Mouse (Mus musculus) frontal cortex, postnatal 25 days (tissue): ENCODE results near the gene Rac1.
A peak's percentile ranks its signal among the peaks of the same experiment; 100 is the strongest.

Experiments
- DNase-seq, 2 experiments: peaks; one replicate each; pipeline ENCODE4 v3.0.0; 2022; ENCODE audit warnings: low spot score in 2 of 2

Gene Rac1

GRCm38 (mm10) chr5:143495708-143496107 is 32.1 kb downstream of the Rac1 start:
- DNase-seq, result no peak

- DNase-seq, result no peak
Measured at GRCm38 (mm10) chr5:143493163-143493562, 34.7 kb downstream of the Rac1 start.

- DNase-seq, result no peak
Measured at GRCm38 (mm10) chr5:143491736-143492135, 36.1 kb downstream of the Rac1 start.

- DNase-seq, result no peak
Measured at GRCm38 (mm10) chr5:143489749-143490342, 38.0 kb downstream of the Rac1 start.

GRCm38 (mm10) chr5:143487998-143488397 is 39.8 kb downstream of the Rac1 start:
- no peak for DNase-seq

GRCm38 (mm10) chr5:143487193-143487592 is 40.6 kb downstream of the Rac1 start:
- no peak for DNase-seq

- no peak for DNase-seq
Measured at GRCm38 (mm10) chr5:143484955-143485354, 42.9 kb downstream of the Rac1 start.

- no peak for DNase-seq
Measured at GRCm38 (mm10) chr5:143477901-143478300, 49.9 kb downstream of the Rac1 start.

GRCm38 (mm10) chr5:143476013-143476412 is 51.8 kb downstream of the Rac1 start:
- DNase-seq, result no peak

GRCm38 (mm10) chr5:143475153-143475844 is 52.5 kb downstream of the Rac1 start:
- DNase-seq, result no peak

- no peak for DNase-seq
Measured at GRCm38 (mm10) chr5:143471953-143472618, 55.8 kb downstream of the Rac1 start.

GRCm38 (mm10) chr5:143471165-143471546 is 56.7 kb downstream of the Rac1 start:
- no peak for DNase-seq

GRCm38 (mm10) chr5:143470421-143471164 is 57.2 kb downstream of the Rac1 start:
- no peak for DNase-seq

GRCm38 (mm10) chr5:143469628-143470027 is 58.2 kb downstream of the Rac1 start:
- no peak for DNase-seq

- no peak for DNase-seq
Measured at GRCm38 (mm10) chr5:143467931-143468330, 59.9 kb downstream of the Rac1 start.

GRCm38 (mm10) chr5:143466891-143467669 is 60.8 kb downstream of the Rac1 start:
- DNase-seq, result no peak

GRCm38 (mm10) chr5:143465156-143466085 is 62.4 kb downstream of the Rac1 start:
- DNase-seq, result no peak

- no peak for DNase-seq
Measured at GRCm38 (mm10) chr5:143464757-143465118, 63.1 kb downstream of the Rac1 start.

- DNase-seq, result peak; percentile 76 to 88
Measured at GRCm38 (mm10) chr5:143464100-143464756, 63.6 kb downstream of the Rac1 start, which contains the start of gene Daglb. Gene Daglb (plus strand): TSS chr5:143464584.

GRCm38 (mm10) chr5:143463671-143464070 is 64.2 kb downstream of the Rac1 start:
- no peak for DNase-seq
